Comparison of ENCODE assay signal across 9 mouse cellular contexts in the genomic region with DNA sequence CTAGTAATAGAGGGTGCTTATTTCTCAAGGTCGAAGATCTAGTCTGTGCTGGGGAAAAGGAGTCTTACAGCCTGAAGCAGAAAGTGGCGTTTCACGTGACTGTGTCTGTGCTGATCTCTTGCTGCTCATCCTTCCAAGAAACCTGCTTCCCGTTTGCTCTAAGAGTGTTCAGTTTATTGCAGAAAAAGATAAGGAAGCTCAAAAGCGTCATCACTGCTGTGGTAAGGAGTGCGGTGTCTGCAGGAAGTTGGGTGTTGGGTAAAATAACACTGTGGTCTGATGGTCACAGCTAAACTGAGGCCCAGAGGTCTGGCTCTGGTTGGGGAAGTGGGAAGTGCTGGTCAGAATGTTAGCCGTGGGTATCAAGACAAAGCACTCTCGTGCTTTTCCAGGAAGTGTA. TPM values are rescaled to one million over a fixed set of nuclear protein-coding genes. Genes with fewer than 3 reads are reported as not detected.
DNase-seq lines count a peak whose midpoint lies in the region; ATAC-seq lines count a peak whose summit lies in the region.
"Had no signal": no experiment of that assay in that cellular context is flagged by ENCODE, and none has a peak within 500 bp of the region (broad histone marks: within the 10 kb centered on the region; RNA-seq: fewer than 3 reads in every experiment).

No protein-coding gene starts in this region.

- 68% methylated on average over 8 of the region's 8 CpGs for WGBS in heart, embryonic 10.5 days
- WGBS in forebrain, embryonic 10.5 days: 87% methylated on average over 8 of the region's 8 CpGs

- H3K27ac ChIP-seq in heart, embryonic 10.5 days: no peak overlapping the region
- no peak overlapping the region for H3K27ac ChIP-seq in forebrain, embryonic 10.5 days

- peak; percentile 85 for ATAC-seq in granulocyte monocyte progenitor cell, adult 5-6 weeks (replicated peaks; ENCODE audit: poor library complexity, severe bottlenecking)
- ATAC-seq: forebrain, embryonic 16.5 days had no signal

- H3K4me1 ChIP-seq in heart, embryonic 10.5 days: no peaks in the 10 kb centered on the region
- H3K4me1 ChIP-seq in forebrain, embryonic 10.5 days: no peaks in the 10 kb centered on the region

- peaks cover 83% of the 10 kb centered on the region for H3K36me3 ChIP-seq in heart, embryonic 10.5 days
- H3K36me3 ChIP-seq in forebrain, embryonic 10.5 days (replicated peaks): peaks cover 94% of the 10 kb centered on the region

- H3K27me3 ChIP-seq in heart, embryonic 10.5 days (ENCODE audit: insufficient read depth, poor library complexity, severe bottlenecking): no peaks in the 10 kb centered on the region
- H3K27me3 ChIP-seq in forebrain, embryonic 10.5 days (ENCODE audit: poor library complexity, severe bottlenecking): no peaks in the 10 kb centered on the region

- no peak overlapping the region for H3K4me3 ChIP-seq in heart, embryonic 10.5 days
- no peak overlapping the region for H3K4me3 ChIP-seq in forebrain, embryonic 10.5 days

- peak; percentile 38 for DNase-seq in heart, adult 8-10 months (ENCODE audit: low spot score)
- DNase-seq in heart, embryonic 10.5 days (ENCODE audit: low spot score): no peak
- peak; percentile 7 to 11 for DNase-seq in B cell, adult 2 months
- peak; percentile 37 to 39 for DNase-seq in lung, postnatal 4 days
- no peak for DNase-seq in forebrain, embryonic 10.5 days (ENCODE audit: extremely low spot score, low spot score)
- DNase-seq in testis, postnatal 10 days (ENCODE audit: low spot score): no peak
- DNase-seq in right cerebral cortex, postnatal 25 days: no peak

- H3K9me3 ChIP-seq in heart, embryonic 10.5 days: no peaks in the 10 kb centered on the region
- no peaks in the 10 kb centered on the region for H3K9me3 ChIP-seq in forebrain, embryonic 10.5 days

RNA-seq across cellular contexts. Expression of gene Heatr1, which starts 17.2 kb away (rescaled TPM):
- total RNA-seq in heart, adult 8-10 months (2022): 10 to 100 TPM; 13.0 to 18.1 (median 15.9) TPM
- polyA plus RNA-seq in heart, embryonic 10.5 days (2016; fragmentation: Nextera tagmentation; extraction: Ambion mirVana): 21.1 and 25.7 TPM in 2 replicates
- total RNA-seq in granulocyte monocyte progenitor cell, adult 5-6 weeks (2014; fragmentation: Nextera tagmentation): 59.9 and 78.3 TPM in 2 replicates
- 113 and 125 TPM in 2 replicates for total RNA-seq in granulocyte monocyte progenitor cell, adult 5-6 weeks (2017)
- 45.0 and 45.5 TPM in 2 replicates for polyA plus RNA-seq in forebrain, embryonic 10.5 days (2016; fragmentation: Nextera tagmentation; extraction: Ambion mirVana)

RNA-seq across cellular contexts. Expression of gene Lgals8, which starts 52.7 kb away (rescaled TPM):
- total RNA-seq in heart, adult 8-10 months (2022): 10 to 100 TPM; 34.5 to 41.1 (median 39.5) TPM
- 10.5 and 11.2 TPM in 2 replicates for polyA plus RNA-seq in heart, embryonic 10.5 days (2016; fragmentation: Nextera tagmentation; extraction: Ambion mirVana)
- 16.1 and 23.9 TPM in 2 replicates for total RNA-seq in granulocyte monocyte progenitor cell, adult 5-6 weeks (2014; fragmentation: Nextera tagmentation)
- 33.5 and 36.8 TPM in 2 replicates for total RNA-seq in granulocyte monocyte progenitor cell, adult 5-6 weeks (2017)
- 7.2 and 7.5 TPM in 2 replicates for polyA plus RNA-seq in forebrain, embryonic 10.5 days (2016; fragmentation: Nextera tagmentation; extraction: Ambion mirVana)

Comparison
In these comparisons a context has a peak if more than half of its experiments do, and no peak if none do; other contexts are left out.
1. DNase-seq: peak in heart, adult 8-10 months (single experiment), B cell, adult 2 months (2 of 2) and lung, postnatal 4 days (2 of 2); none in heart, embryonic 10.5 days (single experiment), forebrain, embryonic 10.5 days (single experiment), testis, postnatal 10 days (single experiment) and right cerebral cortex, postnatal 25 days (single experiment).